Mouse (Mus musculus): ENCODE results near the gene Alg2.

DNA sequence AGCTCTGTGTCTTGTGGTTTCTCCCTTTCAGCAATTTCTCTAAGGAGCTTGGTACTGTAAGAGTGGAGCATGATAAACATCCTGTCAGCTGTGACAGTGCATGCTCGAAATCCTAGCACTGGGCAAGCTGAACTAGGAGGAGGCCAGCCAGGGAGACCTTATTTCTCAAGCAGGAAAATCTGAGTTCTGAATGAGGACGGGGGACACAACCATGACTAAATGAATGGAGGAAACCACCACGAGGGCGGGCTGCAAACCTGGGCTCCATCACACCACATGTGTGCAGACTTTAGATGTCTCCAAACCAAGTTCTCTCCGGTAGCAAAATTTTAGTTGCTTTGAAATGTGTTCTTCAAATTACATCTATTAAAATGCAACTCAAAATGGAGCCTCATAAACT is 25.0 kb downstream of the Alg2 start:
- TF ChIP-seq CTCF (IDR thresholded peaks at IDR 0.05; ENCODE audit: insufficient read depth, low read depth, low read length), result no peak
- no peak for TF ChIP-seq POLR2A (IDR thresholded peaks at IDR 0.05; ENCODE audit: insufficient read depth, low read depth, low read length)
